11 mouse cellular contexts compared by ENCODE assay signal in the genomic region with DNA sequence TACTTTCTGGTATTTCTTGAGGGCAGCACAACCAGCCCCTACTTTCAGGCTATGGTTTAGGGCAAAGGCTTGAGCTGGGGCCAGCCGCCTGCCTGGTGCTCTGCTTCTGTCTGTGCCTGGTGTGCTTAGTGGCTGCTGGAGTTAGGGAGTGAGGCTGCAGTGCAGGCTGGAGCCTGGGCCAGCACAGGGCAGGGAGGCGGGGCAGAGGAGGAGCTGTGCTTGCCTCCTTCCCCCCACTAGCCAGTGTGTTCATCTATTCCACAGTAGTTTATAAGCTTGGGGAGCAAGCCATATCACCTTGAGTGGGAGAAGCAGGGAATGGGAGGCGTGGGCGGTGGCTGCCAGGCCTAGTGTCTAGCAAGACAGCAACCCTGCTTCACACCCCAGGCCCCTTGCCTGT. TPM values are rescaled to one million over a fixed set of nuclear protein-coding genes. Genes with fewer than 3 reads are reported as not detected.
DNase-seq lines count a peak whose midpoint lies in the region; TF ChIP-seq lines count a peak whose summit lies in the region.
"Had no signal": no experiment of that assay in that cellular context is flagged by ENCODE, and none has a peak within 500 bp of the region (broad histone marks: within the 10 kb centered on the region; RNA-seq: fewer than 3 reads in every experiment).

No protein-coding gene starts in this region.

- H3K4me3 ChIP-seq in left cerebral cortex, adult 2 months = no peak overlapping the region

- peak; percentile 36 to 58 for DNase-seq in adrenal gland, adult (ENCODE audit: inconsistent age in 2 of 2, low spot score in 1 of 2)
- DNase-seq in adrenal gland, adult 2 months = no peak
- peak; percentile 37 for DNase-seq in kidney, adult 11 months
- no peak for DNase-seq in kidney, adult 18-20 months
- DNase-seq in ovary, adult 18-20 months (ENCODE audit: low spot score) = peak; percentile 24
- DNase-seq in ovary, postnatal 36 days (ENCODE audit: low spot score) = no peak
- no peak for DNase-seq in left cerebral cortex, adult 2 months (ENCODE audit: extremely low spot score in 1 of 2, low spot score in 2 of 2)
- no peak for DNase-seq in cerebellum, adult 9-10 months
- DNase-seq: adrenal gland, adult 8-10 months; cerebellum, adult 11-12 months; gastrocnemius, postnatal 36 days had no signal

- H3K27ac ChIP-seq in left cerebral cortex, adult 2 months = no peak overlapping the region

- intact Hi-C loops in left cerebral cortex, adult 2 months (cut with DNase I) = no loop called here

- no peak for TF ChIP-seq CTCF in left cerebral cortex, adult 2 months (IDR thresholded peaks at IDR 0.05)

RNA-seq across cellular contexts. Expression of a gene that starts 34.1 kb away (rescaled TPM):
- 100 to 1,000 TPM; 723 to 888 TPM for total RNA-seq in adrenal gland, adult 2 months (2021)
- polyA plus RNA-seq in adrenal gland, adult 2 months (2012; rRNA removed) = 78.3 and 197 TPM in 2 replicates
- 100 to 1,000 TPM; 452 to 506 TPM for total RNA-seq in left cerebral cortex, adult 2 months (2021)

Comparison
In these comparisons a context has a peak if more than half of its experiments do, and no peak if none do; other contexts are left out.
1. DNase-seq: peak in adrenal gland, adult (2 of 2), kidney, adult 11 months (single experiment) and ovary, adult 18-20 months (single experiment); none in adrenal gland, adult 2 months (single experiment), kidney, adult 18-20 months (single experiment), ovary, postnatal 36 days (single experiment), left cerebral cortex, adult 2 months (0 of 2) and cerebellum, adult 9-10 months (single experiment).